Mouse (Mus musculus) brain, embryonic 14.5 days (tissue): ENCODE data around the gene Rps4x.

Experiments used
- CTCF ChIP-seq: fragments of 200-500 bp; IDR thresholded peaks from 2 replicates; pipeline ENCODE4 v1.5.1; 2012; ENCODE audit warnings: inconsistent platforms, mild to moderate bottlenecking, moderate library complexity, borderline replicate concordance; ENCODE audit not compliant: insufficient read depth, insufficient read length; ENCODE audit errors: extremely low read depth
- POLR2A ChIP-seq: fragments of 200-500 bp; IDR thresholded peaks from 2 replicates; pipeline ENCODE4 v1.6.1; 2012; ENCODE audit warnings: mild to moderate bottlenecking, inconsistent platforms, borderline replicate concordance; ENCODE audit not compliant: poor library complexity, insufficient read depth, insufficient read length, severe bottlenecking; ENCODE audit errors: extremely low read depth

GRCm38 (mm10) chrX:102160528-102160927 lies 28.7 kb downstream of the Rps4x start:
- no peak for TF ChIP-seq CTCF
- no peak for TF ChIP-seq POLR2A
